Mouse (Mus musculus): ENCODE data around the gene Ano1.

DNA sequence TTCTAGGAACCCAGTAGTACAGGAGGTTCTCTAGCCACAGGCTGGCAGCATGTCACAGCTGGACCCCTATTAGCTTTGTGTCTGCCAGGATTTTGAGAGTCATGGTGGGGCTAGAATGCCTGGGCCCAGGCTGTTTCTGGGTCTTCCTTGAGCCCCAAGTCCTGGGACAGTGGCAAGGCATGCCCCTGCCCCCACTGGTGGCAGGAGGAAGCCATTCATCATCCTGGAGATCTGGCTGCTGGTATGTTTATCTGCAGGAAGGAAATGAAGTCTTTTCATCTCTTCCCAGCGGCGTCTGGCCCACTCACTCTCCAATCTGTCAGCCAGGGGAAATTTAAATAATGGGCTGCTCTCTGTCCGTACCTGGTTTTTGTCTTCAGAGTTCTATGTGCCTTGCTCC, 18.3 kb upstream of the Ano1 start:
- no peak for TF ChIP-seq CTCF (IDR thresholded peaks at IDR 0.05; ENCODE audit: extremely low read depth, insufficient read depth, insufficient read length, insufficient replicate concordance)
- TF ChIP-seq POLR2A (IDR thresholded peaks at IDR 0.05; ENCODE audit: low read depth, low read length) = no peak

Data from spleen, adult 2 months (tissue).